Mouse (Mus musculus) forebrain, embryonic 11.5 days (tissue): ENCODE data around the gene Tnfsf13. TPM values are rescaled to one million over a fixed set of nuclear protein-coding genes. Genes with fewer than 3 reads are reported as not detected.
"Not testable (repeated sequence)": the region's sequence is repeated elsewhere in the genome, so short reads cannot be mapped to it uniquely, and the experiment has no call there.

Experiments
- ATAC-seq: fragments of 200-750 bp; cut with Nextera tagmentation; replicated peaks from 2 replicates; pipeline ENCODE4 v1.8.0; 2017; ENCODE audit warnings: moderate TSS enrichment; ENCODE audit not compliant: low FRiP score
- DNase-seq: peaks from one replicate; pipeline ENCODE4 v3.0.0-alpha.2; 2017; ENCODE audit warnings: low spot score
- H3K27ac ChIP-seq: fragments of 300-500 bp; sonication (generic); 2 replicates; pipeline ENCODE4 v1.5.1; 2014; ENCODE audit warnings: low read depth, low read length
- H3K27me3 ChIP-seq: fragments of 300-500 bp; sonication (generic); 2 replicates; pipeline ENCODE4 v1.6.1; 2014; ENCODE audit warnings: mild to moderate bottlenecking, low read length, mixed read lengths; ENCODE audit not compliant: control insufficient read depth, insufficient read depth
- H3K36me3 ChIP-seq: fragments of 300-500 bp; sonication (generic); 2 replicates; pipeline ENCODE4 v1.6.1; 2014; ENCODE audit warnings: mild to moderate bottlenecking, low read length, moderate library complexity, mixed read lengths; ENCODE audit not compliant: control insufficient read depth, insufficient read depth
- H3K4me1 ChIP-seq: fragments of 300-500 bp; sonication (generic); replicated peaks from 2 replicates; pipeline ENCODE4 v1.6.1; 2014; ENCODE audit warnings: low read length, mixed read lengths; ENCODE audit not compliant: control insufficient read depth, insufficient read depth
- H3K4me2 ChIP-seq: fragments of 300-500 bp; sonication (generic); 2 replicates; pipeline ENCODE4 v1.6.1; 2014; ENCODE audit warnings: low read depth, mild to moderate bottlenecking, low read length, moderate library complexity, mixed read lengths; ENCODE audit not compliant: severe bottlenecking
- H3K4me3 ChIP-seq: fragments of 300-500 bp; sonication (generic); 2 replicates; pipeline ENCODE4 v1.5.1; 2014; ENCODE audit warnings: low read depth, low read length
- H3K9ac ChIP-seq: fragments of 300-500 bp; sonication (generic); 2 replicates; pipeline ENCODE4 v1.6.1; 2014; ENCODE audit warnings: low read length
- H3K9me3 ChIP-seq: fragments of 300-500 bp; sonication (generic); 2 replicates; pipeline ENCODE4 v1.6.1; 2016; ENCODE audit warnings: low read length, mixed read lengths; ENCODE audit not compliant: control insufficient read depth
- WGBS: fragments of 180-500 bp; shearing (Covaris S2); extraction: QIAGEN DNeasy Blood & Tissue Kit; methylation state at CpG from one replicate; pipeline ENCODE4 v1.1.7; 2014; 5-methylcytosine and 5-hydroxymethylcytosine counted together
- polyA plus RNA-seq: library from polyadenylated mRNA; unstranded; fragments of >200 nt; fragmentation: Nextera tagmentation; extraction: Ambion mirVana; gene quantifications from 2 replicates; pipeline ENCODE4 v1.2.1, GENCODE M21; 2014

Gene Tnfsf13
- polyA plus RNA-seq, 1 experiment from 2014 or later = not detected

DNA sequence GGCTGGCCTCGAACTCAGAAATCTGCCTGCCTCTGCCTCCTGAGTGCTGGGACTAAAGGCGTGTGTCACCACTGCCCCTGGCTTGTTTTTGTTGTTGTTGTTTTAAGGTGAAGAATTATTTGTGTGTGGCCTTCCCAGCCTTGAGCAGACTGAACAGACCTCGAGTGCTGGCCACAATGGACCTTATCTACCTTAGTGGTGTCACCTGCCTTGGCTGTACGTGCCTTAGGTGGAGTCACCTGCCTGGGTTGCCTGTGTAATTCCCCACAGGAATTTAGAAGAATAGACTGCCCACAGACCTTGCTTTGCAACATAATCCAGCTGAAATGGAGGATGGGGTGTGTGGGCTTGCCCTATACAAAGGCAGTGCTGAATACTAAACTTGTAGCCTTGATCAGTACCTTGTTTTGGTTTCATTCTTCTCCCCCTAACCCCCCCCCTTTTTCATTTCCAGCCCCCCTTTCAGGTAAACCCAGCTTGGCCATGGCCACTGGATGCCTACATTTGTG lies 22.3 kb upstream of the Tnfsf13 start:
- no peak for ATAC-seq
- no peak overlapping the region for H3K4me2 ChIP-seq
- no peak overlapping the region for H3K27ac ChIP-seq

DNA sequence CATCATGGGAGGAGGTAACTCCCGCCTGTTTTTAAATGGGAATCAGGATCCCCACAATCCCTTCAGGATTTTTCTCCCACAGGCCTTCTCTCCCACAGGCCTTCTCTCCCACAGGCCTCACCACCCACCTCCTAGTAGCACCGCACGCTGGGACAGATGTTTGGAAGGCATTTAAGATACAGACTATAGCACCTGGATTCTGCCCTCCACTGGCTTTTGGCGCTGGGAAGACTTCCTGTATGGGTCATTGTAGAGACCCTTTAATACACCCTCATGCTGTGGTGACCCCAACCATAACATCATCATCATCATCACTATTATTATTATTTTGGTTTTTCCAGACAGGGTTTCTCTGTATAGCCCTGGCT lies 21.9 kb upstream of the Tnfsf13 start:
- WGBS = 88% methylated on average over 4 of the region's 4 CpGs
- ATAC-seq (no peak), DNase-seq (no peak)
- Histone ChIP-seq H3K4me2 (no peak overlapping the region), H3K9me3 (no peaks in the 10 kb centered on the region), H3K36me3 (no peaks in the 10 kb centered on the region), H3K9ac (no peak overlapping the region), H3K4me1 (no peaks in the 10 kb centered on the region), H3K27ac (no peak overlapping the region), H3K27me3 (no peaks in the 10 kb centered on the region), H3K4me3 (no peak overlapping the region)

More for the DNA sequence above, 22.3 kb upstream of the Tnfsf13 start:
- no peak for DNase-seq
- 83% methylated on average over 4 of the region's 4 CpGs for WGBS
- no peaks in the 10 kb centered on the region for H3K27me3 ChIP-seq
- no peaks in the 10 kb centered on the region for H3K36me3 ChIP-seq
- H3K9ac ChIP-seq = no peak overlapping the region
- H3K4me1 ChIP-seq = no peaks in the 10 kb centered on the region
- no peaks in the 10 kb centered on the region for H3K9me3 ChIP-seq
- no peak overlapping the region for H3K4me3 ChIP-seq

DNA sequence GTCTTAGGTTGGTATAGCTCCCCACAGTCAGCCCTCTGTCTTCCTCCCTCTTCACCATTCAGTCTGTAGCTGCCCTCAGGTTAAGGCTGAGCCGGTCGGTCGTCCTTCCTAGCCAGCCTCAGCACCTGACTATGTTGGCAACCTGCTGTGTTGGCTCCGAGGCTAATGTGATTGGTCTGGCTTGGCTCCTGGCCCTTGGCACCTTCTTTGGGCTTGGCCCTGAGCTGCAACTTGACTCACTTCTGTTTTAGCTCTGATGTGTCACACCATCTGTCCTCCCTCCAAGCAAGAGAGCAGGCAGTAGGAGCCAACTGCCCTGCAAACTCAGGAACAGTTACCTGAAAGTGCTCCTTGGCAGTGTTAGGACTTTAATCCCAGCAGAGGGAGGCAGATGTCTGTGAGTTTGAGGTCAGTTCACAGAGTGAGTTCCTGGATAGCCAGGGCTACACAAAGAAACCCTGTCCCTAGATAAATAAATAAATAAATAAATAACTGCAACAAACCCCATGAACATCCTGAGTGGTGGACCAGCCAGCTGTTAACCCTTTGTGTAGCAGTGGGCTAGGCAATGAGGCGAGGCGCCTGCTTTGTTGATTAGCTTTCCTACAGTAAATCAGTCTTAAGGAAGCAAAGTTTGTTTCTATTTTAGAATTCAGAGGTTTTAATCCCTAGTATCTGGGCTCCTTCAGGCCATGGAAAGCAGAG lies 21.3 kb upstream of the Tnfsf13 start:
- Histone ChIP-seq H3K27ac (no peak overlapping the region), H3K9ac (no peak overlapping the region), H3K36me3 (no peaks in the 10 kb centered on the region), H3K27me3 (no peaks in the 10 kb centered on the region), H3K4me2 (no peak overlapping the region), H3K4me3 (no peak overlapping the region), H3K9me3 (no peaks in the 10 kb centered on the region), H3K4me1 (no peaks in the 10 kb centered on the region)
- WGBS = 48% methylated on average over 6 of the region's 6 CpGs
- DNase-seq = no peak
- no peak for ATAC-seq

DNA sequence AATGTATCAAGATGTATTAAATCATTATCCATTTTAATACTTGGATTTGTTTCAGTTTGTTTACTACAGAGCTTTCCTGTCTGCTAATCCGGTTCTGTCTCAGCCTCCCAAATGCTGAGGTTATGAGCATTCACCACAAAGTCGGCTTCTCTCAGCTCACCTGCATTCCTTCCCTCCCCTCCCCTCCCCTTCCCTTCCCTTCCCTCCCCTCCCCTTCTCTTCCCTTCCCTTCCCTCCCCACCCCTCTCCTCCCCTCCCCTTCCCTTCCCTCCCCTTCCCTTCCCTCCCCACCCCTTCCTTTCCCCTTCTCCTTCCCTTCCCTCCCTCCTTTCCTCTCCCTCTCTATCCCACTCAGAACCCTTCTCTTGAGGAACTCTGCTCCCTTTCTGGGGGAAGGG lies 19.0 kb upstream of the Tnfsf13 start:
- Histone ChIP-seq H3K4me1 (no peaks in the 10 kb centered on the region), H3K9me3 (no peaks in the 10 kb centered on the region), H3K27me3 (no peaks in the 10 kb centered on the region), H3K9ac (no peak overlapping the region), H3K36me3 (no peaks in the 10 kb centered on the region), H3K4me3 (no peak overlapping the region), H3K27ac (no peak overlapping the region), H3K4me2 (no peak overlapping the region)
- DNase-seq (no peak), ATAC-seq (no peak)
- 50% methylated on average over 2 of the region's 2 CpGs for WGBS

DNA sequence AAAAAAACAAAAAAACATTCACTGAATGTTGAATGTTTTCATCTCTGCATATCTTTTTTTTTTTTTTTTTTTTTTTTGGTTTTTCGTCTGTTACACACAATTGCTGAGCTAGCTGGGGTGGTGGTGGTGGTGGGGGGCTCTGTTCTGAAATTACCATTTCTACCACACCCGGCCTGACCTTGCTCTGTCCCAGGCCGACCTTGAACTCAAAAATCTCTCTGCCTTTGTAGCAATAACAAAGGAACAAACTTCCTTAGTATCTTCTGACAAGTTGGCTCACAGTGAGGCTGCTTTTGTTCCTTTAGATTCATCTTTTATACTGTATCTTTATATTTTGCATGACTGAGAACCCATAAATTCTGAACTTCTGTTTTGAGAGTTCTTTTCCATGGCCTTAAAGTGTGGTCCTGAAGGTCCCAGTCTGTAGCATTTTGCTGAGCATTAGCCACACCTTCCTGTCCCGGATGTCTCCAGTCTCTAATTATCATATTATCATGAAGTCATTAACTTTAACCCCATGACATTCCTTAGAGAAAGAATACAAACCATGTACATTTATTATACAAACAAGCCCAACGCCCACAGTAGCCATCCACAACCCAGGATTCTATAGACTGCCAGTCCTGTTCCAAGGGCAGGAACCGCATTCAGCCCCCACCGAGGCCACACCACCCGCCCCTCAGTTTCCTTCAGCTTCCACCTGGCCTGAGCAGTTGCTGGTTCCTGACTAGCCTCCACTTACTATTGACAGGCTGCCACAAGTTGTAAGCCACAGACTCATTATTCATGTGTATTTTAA lies 18.4 kb upstream of the Tnfsf13 start:
- H3K4me2 ChIP-seq = no peak overlapping the region
- no peaks in the 10 kb centered on the region for H3K27me3 ChIP-seq
- no peak overlapping the region for H3K4me3 ChIP-seq
- no peaks in the 10 kb centered on the region for H3K9me3 ChIP-seq
- H3K9ac ChIP-seq = no peak overlapping the region
- no peaks in the 10 kb centered on the region for H3K36me3 ChIP-seq
- DNase-seq (no peak), ATAC-seq (no peak)
- H3K27ac ChIP-seq = no peak overlapping the region
- H3K4me1 ChIP-seq = no peaks in the 10 kb centered on the region
- 75% methylated on average over 8 of the region's 8 CpGs for whole genome bisulfite sequencing

DNA sequence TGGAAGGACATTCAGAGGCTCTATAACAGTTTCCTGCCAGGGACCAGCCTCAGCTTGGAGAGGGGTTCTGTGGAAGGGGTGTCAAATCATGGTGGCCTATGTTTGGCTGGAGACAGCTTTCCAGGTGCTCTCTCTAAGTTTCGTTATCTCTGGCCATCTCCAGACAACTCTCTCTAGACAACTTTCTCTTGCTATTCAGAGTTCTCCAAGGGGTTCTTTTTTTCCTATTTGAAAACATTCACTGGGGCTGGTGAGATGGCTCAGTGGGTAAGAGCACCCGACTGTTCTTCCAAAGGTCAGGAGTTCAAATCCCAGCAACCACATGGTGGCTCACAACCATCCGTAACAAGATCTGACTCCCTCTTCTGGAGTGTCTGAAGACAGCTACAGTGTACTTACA lies 17.8 kb upstream of the Tnfsf13 start:
- not testable (repeated sequence) for H3K4me3 ChIP-seq, DNase-seq, H3K4me1 ChIP-seq, H3K27ac ChIP-seq, ATAC-seq, H3K36me3 ChIP-seq, H3K9ac ChIP-seq, H3K9me3 ChIP-seq, H3K27me3 ChIP-seq, H3K4me2 ChIP-seq
- WGBS = 79% methylated on average over 2 of the region's 3 CpGs

DNA sequence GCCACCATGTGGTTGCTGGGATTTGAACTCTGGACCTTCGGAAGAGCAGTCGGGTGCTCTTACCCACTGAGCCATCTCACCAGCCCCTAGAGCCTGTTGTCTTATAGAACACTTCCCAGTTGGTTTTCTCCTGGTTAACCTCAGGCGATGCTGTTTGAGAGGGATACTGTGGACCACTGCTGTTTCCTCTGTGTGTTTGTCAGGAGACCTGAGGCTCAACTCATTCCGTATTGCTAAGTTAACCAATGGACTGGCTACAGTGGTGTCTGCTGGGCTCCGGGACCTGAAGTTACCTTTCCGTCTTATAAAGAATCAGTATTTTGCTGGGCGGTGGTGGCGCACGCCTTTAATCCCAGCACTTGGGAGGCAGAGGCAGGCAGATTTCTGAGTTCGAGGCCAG lies 17.3 kb upstream of the Tnfsf13 start:
- H3K9me3 ChIP-seq, DNase-seq, H3K36me3 ChIP-seq, H3K9ac ChIP-seq, ATAC-seq, H3K27me3 ChIP-seq, H3K4me1 ChIP-seq, H3K4me3 ChIP-seq, H3K4me2 ChIP-seq, H3K27ac ChIP-seq: not testable (repeated sequence)
- WGBS = 94% methylated on average over 10 of the region's 10 CpGs

DNA sequence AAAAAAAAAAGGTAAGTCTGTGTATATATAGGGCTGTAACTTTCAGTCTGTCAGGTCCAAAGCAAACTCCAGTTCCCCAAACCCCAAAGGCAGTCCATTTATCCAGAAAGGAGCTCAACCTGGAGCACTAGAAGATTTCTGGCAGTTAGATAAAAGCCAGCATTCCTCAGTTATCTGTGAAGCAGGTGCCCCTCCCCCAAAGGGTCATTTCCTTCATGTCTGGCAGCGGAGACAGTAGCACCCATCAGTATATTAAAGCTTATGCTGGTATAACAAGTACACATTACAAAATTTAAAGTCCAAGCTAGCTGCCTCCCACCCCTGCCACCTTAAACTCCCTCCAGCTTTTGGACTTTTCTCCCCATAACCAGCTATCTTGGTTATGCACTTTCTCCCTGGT lies 14.0 kb upstream of the Tnfsf13 start:
- DNase-seq (no peak), ATAC-seq (no peak)
- Histone ChIP-seq H3K36me3 (no peaks in the 10 kb centered on the region), H3K4me1 (peaks cover 7% of the 10 kb centered on the region), H3K9me3 (no peaks in the 10 kb centered on the region), H3K9ac (no peak overlapping the region), H3K27ac (no peak overlapping the region), H3K4me3 (no peak overlapping the region), H3K27me3 (no peaks in the 10 kb centered on the region), H3K4me2 (no peak overlapping the region)
- WGBS = 74% methylated on average over 1 of the region's 1 CpGs
